Mouse (Mus musculus) gonadal fat pad, adult 2 months (tissue): ENCODE measurements around the gene Fhl3. TPM values are rescaled to one million over a fixed set of nuclear protein-coding genes. Genes with fewer than 3 reads are reported as not detected.

Source experiments
- DNase-seq: peaks from one replicate; pipeline ENCODE4 v3.0.0-alpha.2; 2012; ENCODE audit warnings: low read depth
- polyA plus RNA-seq: library from polyadenylated mRNA; depleted of rRNA; stranded (reverse); fragments of >200 nt; gene quantifications from 2 replicates; pipeline ENCODE4 v1.2.3, GENCODE M21; 2012; rRNA removed

Fhl3 gene
- polyA plus RNA-seq, result 7.7 and 14.1 TPM in 2 replicates

DNA sequence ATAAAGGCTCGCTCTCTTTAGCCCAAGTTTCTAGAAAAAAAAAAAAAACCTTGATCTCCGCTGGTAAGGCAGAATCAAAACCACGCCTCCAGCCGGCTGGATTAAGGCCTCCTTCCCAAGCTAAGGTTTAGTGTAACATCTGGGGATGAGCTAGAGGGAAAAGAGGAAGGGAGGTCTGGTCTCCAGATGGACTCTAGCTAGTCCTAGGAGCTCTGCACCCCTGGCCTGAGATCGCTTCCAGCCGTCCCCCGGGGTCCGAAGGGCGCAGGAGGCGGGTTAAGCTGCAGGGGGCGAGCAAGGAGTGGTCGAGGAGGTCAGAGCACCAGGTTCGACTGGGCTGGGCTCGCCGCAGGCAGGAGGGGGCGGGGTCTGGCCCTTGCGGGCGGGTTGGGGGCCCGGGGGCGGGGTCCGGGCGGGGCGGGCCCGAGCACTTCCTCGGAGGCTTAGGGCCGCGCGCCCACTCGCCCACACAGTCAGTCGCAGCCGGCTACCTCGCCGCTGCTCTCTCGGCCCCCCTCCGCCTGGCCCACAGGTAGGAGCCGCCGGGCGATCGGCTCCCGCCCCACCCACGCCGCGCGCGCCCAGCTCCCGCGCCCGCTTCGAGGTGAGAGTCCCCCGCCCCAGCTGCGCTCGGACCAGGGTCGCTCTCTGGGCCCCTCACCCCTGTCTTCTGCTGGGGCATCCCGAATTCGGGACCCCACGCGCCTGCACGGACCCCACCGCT lies at the start of gene Fhl3:
TSS of gene Fhl3 (plus strand) at position 454 of the 724 bp plus-strand sequence.
- no peak for DNase-seq

GRCm38 (mm10) chr4:124652886-124653285 lies 47.6 kb upstream of the Fhl3 start:
- no peak for DNase-seq

DNA sequence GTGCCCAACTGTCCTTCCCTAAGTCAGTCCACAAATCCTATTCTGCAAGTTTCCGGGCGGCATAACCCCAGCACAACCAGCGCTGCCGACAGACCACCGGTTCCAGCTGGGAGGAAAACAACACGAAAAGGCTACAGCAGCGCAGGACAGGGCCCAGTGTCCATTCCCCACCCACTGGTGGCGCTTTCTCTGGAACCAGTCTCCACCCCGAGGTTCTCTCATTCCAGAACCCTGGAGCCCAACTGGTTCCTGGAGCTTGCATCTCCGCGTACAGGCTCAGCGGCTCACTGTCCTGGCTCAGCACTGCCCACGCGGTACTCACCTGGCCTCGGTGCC lies 44.0 kb upstream of the Fhl3 start, which contains the start of gene Pou3f1:
TSS of gene Pou3f1 (plus strand) at position 290 of the 336 bp plus-strand sequence.
- DNase-seq, result no peak

DNA sequence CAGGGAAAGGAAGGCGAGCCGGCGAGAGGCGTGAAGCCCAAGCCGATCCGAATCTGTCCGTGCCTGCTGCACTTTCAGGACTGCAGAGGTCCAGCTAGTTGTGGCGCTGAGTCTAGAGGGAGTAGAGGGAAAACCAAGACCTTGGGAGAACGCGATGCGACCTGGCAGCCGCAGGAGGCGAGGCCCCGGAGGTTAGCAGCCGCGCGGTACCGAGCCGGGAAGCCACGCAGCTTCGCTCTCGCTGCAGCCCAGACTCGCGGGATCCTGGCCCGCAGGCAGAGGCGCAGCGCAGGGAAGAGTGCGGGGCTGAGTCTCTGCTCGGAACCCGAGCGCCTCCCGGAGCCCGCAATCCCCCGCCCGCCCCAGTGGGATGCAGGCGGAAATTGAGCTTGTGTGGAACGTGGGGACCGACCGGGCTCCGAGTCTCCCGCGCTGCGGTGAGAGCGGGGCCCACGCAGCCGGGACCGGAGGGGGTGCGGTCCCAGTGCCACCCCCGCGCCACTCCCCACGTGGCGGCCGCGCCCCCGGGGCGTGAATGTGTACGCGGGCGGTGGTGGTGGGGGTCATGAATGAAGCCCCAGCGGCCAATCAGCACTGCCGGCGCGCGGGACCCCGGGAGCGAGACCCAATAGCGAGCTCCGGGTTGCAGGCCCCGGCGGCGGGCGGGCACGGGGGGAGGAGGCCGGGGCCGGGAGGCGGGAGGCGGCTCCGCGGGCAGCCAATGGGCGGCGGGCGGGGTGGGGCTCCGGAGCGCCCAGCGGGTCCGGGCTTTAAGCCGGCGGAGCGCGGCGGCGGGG lies 43.4 kb upstream of the Fhl3 start:
- no peak for DNase-seq

DNA sequence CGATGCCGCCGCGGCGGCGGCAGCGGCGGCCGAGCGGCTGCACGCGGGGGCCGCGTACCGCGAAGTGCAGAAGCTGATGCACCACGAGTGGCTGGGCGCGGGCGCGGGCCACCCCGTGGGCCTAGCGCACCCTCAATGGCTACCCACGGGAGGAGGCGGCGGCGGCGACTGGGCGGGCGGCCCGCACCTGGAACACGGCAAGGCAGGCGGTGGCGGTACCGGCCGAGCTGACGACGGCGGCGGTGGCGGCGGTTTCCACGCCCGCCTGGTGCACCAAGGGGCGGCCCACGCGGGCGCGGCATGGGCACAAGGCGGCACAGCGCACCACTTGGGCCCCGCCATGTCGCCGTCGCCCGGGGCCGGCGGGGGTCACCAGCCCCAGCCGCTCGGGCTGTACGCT lies 42.7 kb upstream of the Fhl3 start:
- no peak for DNase-seq

- no peak for DNase-seq
Observed at GRCm38 (mm10) chr4:124658412-124658851, 42.1 kb upstream of the Fhl3 start.

GRCm38 (mm10) chr4:124659251-124660217 lies 41.0 kb upstream of the Fhl3 start:
- no peak for DNase-seq

DNA sequence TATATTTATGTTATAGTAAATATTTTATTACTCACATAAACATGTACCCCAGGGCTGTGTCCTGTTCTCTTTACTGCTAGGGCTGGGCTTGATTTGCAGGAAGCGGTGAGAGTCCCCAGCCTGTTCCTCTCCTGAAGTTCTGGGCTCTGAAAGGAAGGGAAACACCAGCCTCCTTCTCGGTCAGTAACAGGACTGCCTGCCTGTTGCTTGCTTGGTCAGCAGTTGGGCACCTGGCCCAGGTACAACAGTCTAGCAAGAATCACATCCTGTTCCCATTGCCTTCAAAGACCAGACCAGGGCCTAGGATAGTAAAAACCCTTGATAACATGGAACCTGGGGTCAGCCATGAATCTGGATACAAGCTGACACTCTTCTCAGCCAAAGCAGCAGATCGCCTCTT lies 39.9 kb upstream of the Fhl3 start:
- DNase-seq, result no peak

- DNase-seq, result no peak
Observed at GRCm38 (mm10) chr4:124663034-124663433, 37.5 kb upstream of the Fhl3 start.

- no peak for DNase-seq
Observed at GRCm38 (mm10) chr4:124664185-124664584, 36.3 kb upstream of the Fhl3 start.

- DNase-seq, result no peak
Observed at GRCm38 (mm10) chr4:124664604-124665003, 35.9 kb upstream of the Fhl3 start.

DNA sequence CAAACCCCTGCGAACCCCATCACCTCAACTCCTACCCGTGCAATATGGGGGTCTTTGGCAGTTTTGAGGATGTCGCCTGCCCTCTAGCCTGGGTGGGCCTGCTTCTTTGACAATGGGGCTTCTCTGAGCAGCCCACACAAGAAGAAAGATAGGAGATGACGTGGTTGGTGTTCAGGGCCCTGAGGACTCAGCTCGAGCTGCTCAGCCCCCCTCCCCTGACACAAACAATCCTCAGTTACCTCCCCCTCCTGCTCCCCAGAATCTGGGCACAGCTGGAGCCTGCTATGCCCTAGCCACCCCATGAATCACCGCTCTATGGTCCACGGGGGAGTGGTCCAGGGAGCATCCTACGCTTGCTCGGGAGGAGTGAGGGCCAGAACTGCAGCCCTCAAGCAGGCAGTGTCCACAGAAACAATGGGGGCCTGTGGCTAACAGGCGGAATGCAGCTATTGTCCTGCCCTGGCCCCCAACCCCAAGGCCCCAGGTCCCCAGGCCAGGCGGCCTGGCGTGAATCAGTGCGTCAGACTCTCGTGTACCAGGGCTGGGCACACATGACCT lies 32.9 kb upstream of the Fhl3 start:
- DNase-seq, result no peak

DNA sequence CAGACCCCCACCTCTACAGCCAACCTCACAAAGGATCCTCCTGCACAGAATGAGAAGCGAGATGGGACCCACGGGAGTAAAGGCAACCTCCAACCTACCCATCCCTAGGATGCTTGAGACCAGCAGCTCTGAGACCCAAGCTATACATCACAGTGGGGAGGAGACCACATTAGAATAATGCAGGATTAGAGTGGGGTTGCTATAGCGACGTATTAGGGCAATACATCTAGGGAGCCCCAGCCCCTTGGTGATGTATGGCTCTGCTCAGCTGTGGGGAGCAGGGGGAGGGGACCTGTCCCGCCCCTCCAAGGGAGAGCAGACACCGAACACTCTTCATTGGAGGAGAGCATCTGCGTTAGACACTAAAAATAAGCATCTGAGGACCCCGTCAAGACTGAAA lies 32.4 kb upstream of the Fhl3 start:
- DNase-seq, result no peak

DNA sequence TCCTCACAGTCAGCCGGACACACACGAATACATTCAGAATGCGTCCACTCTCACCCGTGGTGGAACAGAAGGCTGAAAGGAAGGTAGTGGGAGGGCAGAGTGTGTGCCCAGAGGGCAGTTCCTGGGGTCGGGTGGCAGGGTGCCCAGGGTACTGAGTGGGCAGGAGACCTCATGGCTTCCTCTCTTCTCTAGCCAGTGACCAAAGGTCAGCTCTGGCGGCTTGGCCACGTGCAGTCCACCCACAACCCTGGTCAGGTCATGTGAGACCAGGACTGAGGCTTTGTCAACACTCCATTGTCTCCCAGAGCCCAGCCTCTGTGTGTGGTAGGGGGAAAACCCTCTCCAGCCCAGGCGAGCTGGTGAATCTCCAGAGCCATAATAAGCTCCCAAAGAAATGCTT lies 30.3 kb upstream of the Fhl3 start:
- DNase-seq, result no peak

GRCm38 (mm10) chr4:124671583-124671982 lies 28.9 kb upstream of the Fhl3 start:
- DNase-seq, result no peak

DNA sequence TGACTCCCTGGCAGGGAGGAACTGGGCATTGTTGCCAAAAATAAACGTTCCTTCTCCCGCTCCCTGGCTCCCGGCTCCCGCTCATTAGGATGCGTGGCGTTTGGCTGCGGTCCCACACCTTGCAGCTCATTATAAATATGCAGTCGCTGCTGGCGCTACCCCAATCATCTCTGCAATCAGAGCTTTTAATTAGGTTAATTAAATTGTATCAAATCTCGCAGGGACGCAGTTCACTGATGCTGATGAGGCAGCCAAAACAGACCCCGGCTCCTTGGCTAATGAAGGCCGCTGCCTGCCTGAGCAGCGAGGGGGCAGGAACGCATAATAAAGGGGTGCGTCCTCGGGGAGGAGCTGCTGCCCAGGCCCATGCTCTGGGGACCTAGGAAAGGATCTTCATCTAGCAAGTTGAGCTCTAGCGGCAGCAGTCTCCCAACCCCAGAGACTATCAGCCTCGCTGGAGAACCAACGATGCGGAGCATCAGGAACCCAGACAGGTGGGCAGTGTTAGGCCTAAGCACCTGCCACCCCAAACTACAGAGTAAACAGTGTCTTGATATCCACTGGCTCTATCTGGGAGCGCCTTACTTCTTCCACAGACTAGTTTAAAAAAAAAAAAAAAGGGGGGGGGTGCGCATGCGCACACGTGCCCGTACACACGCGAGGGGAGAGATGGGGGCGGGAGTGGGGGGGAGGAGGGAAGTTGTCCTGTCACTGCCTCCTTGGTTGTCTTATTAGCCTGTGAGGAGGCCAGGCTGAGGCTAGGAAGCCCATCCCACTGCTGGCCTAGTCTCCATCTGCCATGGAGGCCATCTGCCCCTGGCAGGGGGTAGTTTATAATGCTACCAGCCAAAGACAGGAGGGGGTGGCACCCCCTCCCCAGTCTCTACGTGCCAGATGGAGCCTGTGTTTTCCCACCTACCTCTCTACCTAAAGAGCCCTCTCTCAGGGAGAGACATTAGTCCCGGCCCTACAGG lies 27.9 kb upstream of the Fhl3 start:
- no peak for DNase-seq

DNA sequence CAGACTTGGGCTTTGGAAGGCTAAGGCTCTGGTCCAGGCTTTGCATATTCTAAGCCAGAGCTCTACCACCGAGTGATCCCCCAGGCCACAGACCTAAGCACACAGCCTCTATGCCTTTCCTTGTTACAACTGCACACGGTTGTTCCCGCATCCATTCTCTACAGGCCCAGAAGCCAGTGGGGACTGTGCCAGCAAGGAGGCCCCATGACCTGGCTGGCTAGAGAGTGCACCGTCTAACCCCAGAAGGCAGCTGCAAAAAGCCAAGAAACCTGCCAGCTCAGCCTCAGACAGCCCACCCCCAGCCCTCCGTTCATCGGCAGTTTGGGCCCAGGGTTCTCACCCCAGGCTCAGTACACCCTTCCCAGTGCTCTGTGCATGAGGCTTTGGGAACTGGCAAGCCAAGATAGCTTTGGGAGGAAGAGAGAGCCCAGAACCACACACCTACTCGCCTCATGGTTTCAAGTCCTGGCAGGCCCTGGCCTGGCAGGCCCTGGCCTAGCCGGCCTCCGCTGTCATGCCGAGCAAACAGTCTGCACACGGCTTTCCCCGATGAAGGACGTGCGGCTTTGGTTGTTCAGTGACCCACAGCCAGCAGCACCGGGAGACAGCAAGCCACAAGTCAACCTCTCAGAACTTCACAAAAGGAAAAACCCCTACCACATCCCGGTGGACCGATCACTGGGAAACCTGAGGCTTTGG lies 26.0 kb upstream of the Fhl3 start:
- peak; percentile 69 for DNase-seq

- DNase-seq, result no peak
Observed at GRCm38 (mm10) chr4:124675037-124675436, 25.5 kb upstream of the Fhl3 start.

- DNase-seq, result no peak
Observed at GRCm38 (mm10) chr4:124675958-124676357, 24.5 kb upstream of the Fhl3 start.

- DNase-seq, result no peak
Observed at GRCm38 (mm10) chr4:124682270-124682669, 18.2 kb upstream of the Fhl3 start.
